Mouse (Mus musculus) liver, postnatal 0 days (tissue): ENCODE measurements around the gene Nat8f2.
"Not testable (repeated sequence)": the region's sequence is repeated elsewhere in the genome, so short reads cannot be mapped to it uniquely, and the experiment has no call there.

Experiments
- CTCF ChIP-seq: sonication (generic); IDR thresholded peaks from 2 replicates; pipeline ENCODE4 v1.5.1; 2016; ENCODE audit warnings: antibody characterized with exemption, low read depth
- EP300 ChIP-seq: IDR thresholded peaks from 2 replicates; pipeline ENCODE4 v1.6.1; 2016; ENCODE audit warnings: antibody characterized with exemption, low read depth, mild to moderate bottlenecking

- TF ChIP-seq CTCF, EP300: not testable (repeated sequence)
Observed at GRCm38 (mm10) chr6:85836098-85836497, 32.9 kb downstream of the Nat8f2 start.
